Mouse (Mus musculus): ENCODE data around the gene Stk19. TPM values are rescaled to one million over a fixed set of nuclear protein-coding genes. Genes with fewer than 3 reads are reported as not detected.

The Stk19 gene
- total and polyA plus RNA-seq, 3 experiments, result 8.5 to 17.3 (median 9.5) TPM

GRCm38 (mm10) chr17:34777680-34778325, 58.9 kb downstream of the Stk19 start:
- no peak overlapping the region for H3K9ac ChIP-seq (ENCODE audit: low read depth, low read length)
- TF ChIP-seq POLR2A (IDR thresholded peaks at IDR 0.05; ENCODE audit: insufficient read depth, low read depth, low read length), result no peak
- TF ChIP-seq EP300 (IDR thresholded peaks at IDR 0.05; ENCODE audit: insufficient read depth, low read depth, low read length), result no peak
- TF ChIP-seq CTCF (IDR thresholded peaks at IDR 0.05), result no peak
- DNase-seq, result no peak
- no peak overlapping the region for H3K27ac ChIP-seq
- H3K27me3 ChIP-seq (ENCODE audit: control insufficient read depth, insufficient read depth, low read length), result no peaks in the 10 kb centered on the region
- WGBS, result 47% methylated on average over 9 of the region's 9 CpGs
- H3K4me1 ChIP-seq (ENCODE audit: control insufficient read depth, insufficient read depth, low read length), result no peaks in the 10 kb centered on the region
- intact Hi-C loops (cut with DNase I), result no loop called here
- no peaks in the 10 kb centered on the region for H3K79me2 ChIP-seq (replicated peaks; ENCODE audit: control insufficient read depth, insufficient read depth, low read length)
- H3K4me3 ChIP-seq, result no peak overlapping the region
- no peaks in the 10 kb centered on the region for H3K36me3 ChIP-seq (ENCODE audit: control insufficient read depth, insufficient read depth, low read length)

Small RNA genes lying within 50 kb of the gene (microRNA-seq; reads per million reads assigned to microRNA genes)
- gene Mir6970 (0 reads per million in 2 experiments), gene Mir6971 (1.1 to 4.2 reads per million in 2 experiments), gene Mir6972 (0 reads per million in 2 experiments)

Other genes starting within 250 kb of the Stk19 start
Only the 30 nearest of the 39 such genes appear.
- 1 to 10 TPM; 1.2 to 1.8 TPM for gene Egfl8, start 221.0 kb downstream of the Stk19 start, total RNA-seq (2021)
- gene Egfl8, start 221.0 kb downstream of the Stk19 start, polyA plus RNA-seq (2012; rRNA removed), result 2.4 and 3.4 TPM in 2 replicates
- 10 to 100 TPM; 53.0 to 63.9 TPM for gene Ppt2, start 208.4 kb downstream of the Stk19 start, total RNA-seq (2021)
- 50.5 and 55.7 TPM in 2 replicates for gene Ppt2, start 208.4 kb downstream of the Stk19 start, polyA plus RNA-seq (2012; rRNA removed)
- 1 to 10 TPM in 1 of 2 experiments, under 1 TPM in 1; 0.86 to 1.4 TPM for gene Prrt1, start 207.4 kb downstream of the Stk19 start, total RNA-seq (2021)
- gene Prrt1, start 207.4 kb downstream of the Stk19 start, polyA plus RNA-seq (2012; rRNA removed), result 2.7 and 7.0 TPM in 2 replicates
- gene Fkbpl, start 192.2 kb downstream of the Stk19 start, total RNA-seq (2021), result 1 to 10 TPM; 7.9 TPM
- 4.0 and 8.8 TPM in 2 replicates for gene Fkbpl, start 192.2 kb downstream of the Stk19 start, polyA plus RNA-seq (2012; rRNA removed)
- 10 to 100 TPM; 15.3 to 18.4 TPM for gene Atf6b, start 189.8 kb downstream of the Stk19 start, total RNA-seq (2021)
- gene Atf6b, start 189.8 kb downstream of the Stk19 start, polyA plus RNA-seq (2012; rRNA removed), result 25.3 and 27.4 TPM in 2 replicates
- 10 to 100 TPM; 28.5 to 28.8 TPM for gene Tnxb, start 166.4 kb downstream of the Stk19 start, total RNA-seq (2021)
- gene Tnxb, start 166.4 kb downstream of the Stk19 start, polyA plus RNA-seq (2012; rRNA removed), result 27.3 and 32.7 TPM in 2 replicates
- gene C4b, start 93.1 kb downstream of the Stk19 start, total RNA-seq (2021), result 10 to 100 TPM; 16.8 to 19.7 TPM
- 18.0 and 26.6 TPM in 2 replicates for gene C4b, start 93.1 kb downstream of the Stk19 start, polyA plus RNA-seq (2012; rRNA removed)
- gene Cyp21a1, start 32.4 kb downstream of the Stk19 start, total RNA-seq (2021), result not detected
- 0.09 and 0.20 TPM in 2 replicates for gene Cyp21a1, start 32.4 kb downstream of the Stk19 start, polyA plus RNA-seq (2012; rRNA removed)
- 10 to 100 TPM; 12.4 to 14.2 TPM for gene Dxo, start 74 bp upstream of the Stk19 start, total RNA-seq (2021)
- gene Dxo, start 74 bp upstream of the Stk19 start, polyA plus RNA-seq (2012; rRNA removed), result 22.9 and 28.3 TPM in 2 replicates
- gene Skiv2l, start 13.3 kb upstream of the Stk19 start, total RNA-seq (2021), result 10 to 100 TPM; 18.1 to 26.8 TPM
- 28.9 and 37.7 TPM in 2 replicates for gene Skiv2l, start 13.3 kb upstream of the Stk19 start, polyA plus RNA-seq (2012; rRNA removed)
- gene Nelfe, start 13.4 kb upstream of the Stk19 start, total RNA-seq (2021), result 10 to 100 TPM; 14.9 to 15.8 TPM
- gene Nelfe, start 13.4 kb upstream of the Stk19 start, polyA plus RNA-seq (2012; rRNA removed), result 12.3 and 15.5 TPM in 2 replicates
- gene Cfb, start 25.6 kb upstream of the Stk19 start, total RNA-seq (2021), result 1 to 10 TPM; 2.6 to 3.8 TPM
- gene Cfb, start 25.6 kb upstream of the Stk19 start, polyA plus RNA-seq (2012; rRNA removed), result 3.9 and 5.7 TPM in 2 replicates
- gene Zbtb12, start 42.5 kb upstream of the Stk19 start, total RNA-seq (2021), result 1 to 10 TPM; 7.9 to 9.0 TPM
- 10.0 and 11.0 TPM in 2 replicates for gene Zbtb12, start 42.5 kb upstream of the Stk19 start, polyA plus RNA-seq (2012; rRNA removed)
- not detected for gene Gm20547, start 45.1 kb upstream of the Stk19 start, total RNA-seq (2021)
- not detected in 2 replicates for gene Gm20547, start 45.1 kb upstream of the Stk19 start, polyA plus RNA-seq (2012; rRNA removed)
- gene C2, start 61.3 kb upstream of the Stk19 start, total RNA-seq (2021), result 1 to 10 TPM; 1.8 to 3.1 TPM
- gene C2, start 61.3 kb upstream of the Stk19 start, polyA plus RNA-seq (2012; rRNA removed), result 4.5 and 8.1 TPM in 2 replicates
- gene Ehmt2, start 61.5 kb upstream of the Stk19 start, total RNA-seq (2021), result 10 to 100 TPM; 38.0 to 42.6 TPM
- 61.6 and 64.0 TPM in 2 replicates for gene Ehmt2, start 61.5 kb upstream of the Stk19 start, polyA plus RNA-seq (2012; rRNA removed)
- gene Slc44a4, start 77.5 kb upstream of the Stk19 start, total RNA-seq (2021), result not detected
- gene Slc44a4, start 77.5 kb upstream of the Stk19 start, polyA plus RNA-seq (2012; rRNA removed), result 1.1 TPM in 1 of 2 replicates, not detected in the other
- 10 to 100 TPM; 14.5 TPM for gene Neu1, start 94.3 kb upstream of the Stk19 start, total RNA-seq (2021)
- gene Neu1, start 94.3 kb upstream of the Stk19 start, polyA plus RNA-seq (2012; rRNA removed), result 22.0 and 23.6 TPM in 2 replicates
- 10 to 100 TPM in 1 of 2 experiments, 1 to 10 TPM in 1; 2.9 to 11.2 TPM for gene Hspa1b, start 122.3 kb upstream of the Stk19 start, total RNA-seq (2021)
- 2.0 and 6.3 TPM in 2 replicates for gene Hspa1b, start 122.3 kb upstream of the Stk19 start, polyA plus RNA-seq (2012; rRNA removed)
- gene Gm20481, start 133.0 kb upstream of the Stk19 start, total RNA-seq (2021), result not detected
- not detected in 2 replicates for gene Gm20481, start 133.0 kb upstream of the Stk19 start, polyA plus RNA-seq (2012; rRNA removed)
- 1 to 10 TPM; 3.3 to 9.8 TPM for gene Hspa1a, start 135.2 kb upstream of the Stk19 start, total RNA-seq (2021)
- gene Hspa1a, start 135.2 kb upstream of the Stk19 start, polyA plus RNA-seq (2012; rRNA removed), result 3.0 and 5.9 TPM in 2 replicates
- 10 to 100 TPM in 1 of 2 experiments, 1 to 10 TPM in 1; 8.3 to 10.9 TPM for gene Hspa1l, start 135.8 kb upstream of the Stk19 start, total RNA-seq (2021)
- 3.6 and 6.6 TPM in 2 replicates for gene Hspa1l, start 135.8 kb upstream of the Stk19 start, polyA plus RNA-seq (2012; rRNA removed)
- gene Lsm2, start 144.9 kb upstream of the Stk19 start, total RNA-seq (2021), result 10 to 100 TPM; 17.3 to 21.3 TPM
- 50.7 and 58.0 TPM in 2 replicates for gene Lsm2, start 144.9 kb upstream of the Stk19 start, polyA plus RNA-seq (2012; rRNA removed)
- gene Vars, start 164.0 kb upstream of the Stk19 start, total RNA-seq (2021), result 10 to 100 TPM; 27.0 to 28.5 TPM
- 32.7 and 39.2 TPM in 2 replicates for gene Vars, start 164.0 kb upstream of the Stk19 start, polyA plus RNA-seq (2012; rRNA removed)
- 10 to 100 TPM; 10.0 to 10.9 TPM for gene Vwa7, start 179.6 kb upstream of the Stk19 start, total RNA-seq (2021)
- 7.5 and 10.2 TPM in 2 replicates for gene Vwa7, start 179.6 kb upstream of the Stk19 start, polyA plus RNA-seq (2012; rRNA removed)
- gene Sapcd1, start 191.1 kb upstream of the Stk19 start, total RNA-seq (2021), result not detected
- 0.20 and 0.67 TPM in 2 replicates for gene Sapcd1, start 191.1 kb upstream of the Stk19 start, polyA plus RNA-seq (2012; rRNA removed)
- gene Msh5, start 209.8 kb upstream of the Stk19 start, total RNA-seq (2021), result under 1 TPM; 0.23 to 0.29 TPM
- 1.00 and 1.2 TPM in 2 replicates for gene Msh5, start 209.8 kb upstream of the Stk19 start, polyA plus RNA-seq (2012; rRNA removed)
- 10 to 100 TPM; 32.5 to 33.1 TPM for gene Clic1, start 213.0 kb upstream of the Stk19 start, total RNA-seq (2021)
- 44.4 and 51.6 TPM in 2 replicates for gene Clic1, start 213.0 kb upstream of the Stk19 start, polyA plus RNA-seq (2012; rRNA removed)
- 10 to 100 TPM; 20.0 to 20.5 TPM for gene Ddah2, start 222.1 kb upstream of the Stk19 start, total RNA-seq (2021)
- 31.4 and 40.8 TPM in 2 replicates for gene Ddah2, start 222.1 kb upstream of the Stk19 start, polyA plus RNA-seq (2012; rRNA removed)
- under 1 TPM; 0.34 to 0.55 TPM for gene Ly6g6c, start 228.4 kb upstream of the Stk19 start, total RNA-seq (2021)
- gene Ly6g6c, start 228.4 kb upstream of the Stk19 start, polyA plus RNA-seq (2012; rRNA removed), result 0.23 and 0.64 TPM in 2 replicates